Mouse (Mus musculus) frontal cortex, adult 2 months (tissue): ENCODE measurements around the gene Rusc2. TPM values are rescaled to one million over a fixed set of nuclear protein-coding genes. Genes with fewer than 3 reads are reported as not detected.

Experiments
- polyA plus RNA-seq: library from polyadenylated mRNA; depleted of rRNA; stranded (reverse); fragments of >200 nt; gene quantifications from 2 replicates; pipeline ENCODE4 v1.2.3, GENCODE M21; 2012; rRNA removed

The Rusc2 gene
- polyA plus RNA-seq, 1 experiment = 60.0 TPM

Other genes with a start within 250 kb of the Rusc2 start
- 0.68 and 0.82 TPM in 2 replicates for gene Atp8b5, start 114.8 kb upstream of the Rusc2 start, polyA plus RNA-seq
- gene Fam166b, start 47.2 kb downstream of the Rusc2 start, polyA plus RNA-seq = 1.1 and 1.2 TPM in 2 replicates
- gene Tesk1, start 60.0 kb downstream of the Rusc2 start, polyA plus RNA-seq = 70.5 and 78.2 TPM in 2 replicates
- 0.64 and 1.6 TPM in 2 replicates for gene Cd72, start 72.6 kb downstream of the Rusc2 start, polyA plus RNA-seq
- 0.16 TPM in 1 of 2 replicates, not detected in the other for gene Sit1, start 101.8 kb downstream of the Rusc2 start, polyA plus RNA-seq
- gene Ccdc107, start 110.9 kb downstream of the Rusc2 start, polyA plus RNA-seq = 88.4 and 126 TPM in 2 replicates
- 1.3 and 1.6 TPM in 2 replicates for gene Arhgef39, start 117.7 kb downstream of the Rusc2 start, polyA plus RNA-seq
- 0.11 and 0.14 TPM in 2 replicates for gene Car9, start 125.0 kb downstream of the Rusc2 start, polyA plus RNA-seq
- gene Tpm2, start 141.8 kb downstream of the Rusc2 start, polyA plus RNA-seq = 11.8 and 15.7 TPM in 2 replicates
- gene Creb3, start 180.4 kb downstream of the Rusc2 start, polyA plus RNA-seq = 59.9 and 78.4 TPM in 2 replicates
- gene Tln1, start 180.7 kb downstream of the Rusc2 start, polyA plus RNA-seq = 42.4 and 43.2 TPM in 2 replicates
- gene Rgp1, start 196.7 kb downstream of the Rusc2 start, polyA plus RNA-seq = 35.5 and 39.6 TPM in 2 replicates
- 85.8 and 91.4 TPM in 2 replicates for gene Gba2, start 196.9 kb downstream of the Rusc2 start, polyA plus RNA-seq
- gene Msmp, start 202.5 kb downstream of the Rusc2 start, polyA plus RNA-seq = not detected in 2 replicates
- gene Npr2, start 250.0 kb downstream of the Rusc2 start, polyA plus RNA-seq = 119 and 122 TPM in 2 replicates